Mouse (Mus musculus) adrenal gland, adult 8-10 months (tissue): ENCODE measurements around the gene Lrch1. TPM values are rescaled to one million over a fixed set of nuclear protein-coding genes. Genes with fewer than 3 reads are reported as not detected.

Source experiments
- DNase-seq: peaks from one replicate; pipeline ENCODE4 v3.0.0; 2022
- total RNA-seq, 4 experiments: library from RNA; stranded (reverse); gene quantifications; 2 replicates each; pipeline ENCODE4 v1.2.4; 2022

Lrch1 gene
- total RNA-seq, 4 experiments from 2014 or later, result 11.0 to 35.2 (median 19.0) TPM

GRCm38 (mm10) chr14:74847311-74848133 is 100.2 kb downstream of the Lrch1 start:
- no peak for DNase-seq

GRCm38 (mm10) chr14:74846668-74847067 is 101.0 kb downstream of the Lrch1 start:
- DNase-seq, result no peak

GRCm38 (mm10) chr14:74845661-74846274 is 101.9 kb downstream of the Lrch1 start:
- DNase-seq, result no peak

GRCm38 (mm10) chr14:74841708-74842107 is 106.0 kb downstream of the Lrch1 start:
- DNase-seq, result no peak

GRCm38 (mm10) chr14:74841297-74841696 is 106.4 kb downstream of the Lrch1 start:
- DNase-seq, result no peak

- DNase-seq, result no peak
These were observed 106.9 kb downstream of the Lrch1 start for GRCm38 (mm10) chr14:74840820-74841219.

GRCm38 (mm10) chr14:74840328-74840727 is 107.3 kb downstream of the Lrch1 start:
- DNase-seq, result no peak

- no peak for DNase-seq
These were observed 108.9 kb downstream of the Lrch1 start for GRCm38 (mm10) chr14:74838816-74839215.

GRCm38 (mm10) chr14:74835010-74835409 is 112.7 kb downstream of the Lrch1 start:
- DNase-seq, result no peak

- DNase-seq, result no peak
These were observed 113.5 kb downstream of the Lrch1 start for GRCm38 (mm10) chr14:74834215-74834614.

- no peak for DNase-seq
These were observed 116.0 kb downstream of the Lrch1 start for GRCm38 (mm10) chr14:74831653-74832052.

GRCm38 (mm10) chr14:74831050-74831449 is 116.6 kb downstream of the Lrch1 start:
- no peak for DNase-seq

GRCm38 (mm10) chr14:74830591-74830990 is 117.1 kb downstream of the Lrch1 start:
- no peak for DNase-seq

- no peak for DNase-seq
These were observed 124.7 kb downstream of the Lrch1 start for GRCm38 (mm10) chr14:74822757-74823680.

- no peak for DNase-seq
These were observed 125.6 kb downstream of the Lrch1 start for GRCm38 (mm10) chr14:74822048-74822447.

- no peak for DNase-seq
These were observed 127.4 kb downstream of the Lrch1 start for GRCm38 (mm10) chr14:74820180-74820813.

- DNase-seq, result no peak
These were observed 131.0 kb downstream of the Lrch1 start for GRCm38 (mm10) chr14:74816705-74817104.

GRCm38 (mm10) chr14:74814848-74815789 is 132.6 kb downstream of the Lrch1 start:
- DNase-seq, result no peak

- no peak for DNase-seq
These were observed 136.1 kb downstream of the Lrch1 start for GRCm38 (mm10) chr14:74811617-74812016.

- DNase-seq, result no peak
These were observed 145.7 kb downstream of the Lrch1 start for GRCm38 (mm10) chr14:74801961-74802360.
